Mouse (Mus musculus): ENCODE data around the gene Rcc2.

- TF ChIP-seq POLR2A (IDR thresholded peaks at IDR 0.05; ENCODE audit: extremely low read depth, insufficient read depth, low read length): no peak
- TF ChIP-seq CTCF (IDR thresholded peaks at IDR 0.05; ENCODE audit: extremely low read depth, insufficient read depth, low read length): no peak
Measured at GRCm38 (mm10) chr4:140662882-140663585, 37.3 kb upstream of the Rcc2 start.
